Mouse (Mus musculus) embryo, embryonic 9.5 days (tissue): ENCODE measurements at regions not wholly inside any gene's neighbourhood (a gene's known extent, or its start where the extent isn't known, plus 50 kb on each side); places are given as distances from the start of the nearest gene placed in this dataset.

Source experiments
- DNase-seq: peaks from one replicate; pipeline ENCODE4 v3.0.0-alpha.2; 2017; ENCODE audit errors: extremely low spot score

GRCm38 (mm10) chr8:35302856-35303255, 462.7 kb upstream of the Gm19410 start:
- no peak for DNase-seq

DNA sequence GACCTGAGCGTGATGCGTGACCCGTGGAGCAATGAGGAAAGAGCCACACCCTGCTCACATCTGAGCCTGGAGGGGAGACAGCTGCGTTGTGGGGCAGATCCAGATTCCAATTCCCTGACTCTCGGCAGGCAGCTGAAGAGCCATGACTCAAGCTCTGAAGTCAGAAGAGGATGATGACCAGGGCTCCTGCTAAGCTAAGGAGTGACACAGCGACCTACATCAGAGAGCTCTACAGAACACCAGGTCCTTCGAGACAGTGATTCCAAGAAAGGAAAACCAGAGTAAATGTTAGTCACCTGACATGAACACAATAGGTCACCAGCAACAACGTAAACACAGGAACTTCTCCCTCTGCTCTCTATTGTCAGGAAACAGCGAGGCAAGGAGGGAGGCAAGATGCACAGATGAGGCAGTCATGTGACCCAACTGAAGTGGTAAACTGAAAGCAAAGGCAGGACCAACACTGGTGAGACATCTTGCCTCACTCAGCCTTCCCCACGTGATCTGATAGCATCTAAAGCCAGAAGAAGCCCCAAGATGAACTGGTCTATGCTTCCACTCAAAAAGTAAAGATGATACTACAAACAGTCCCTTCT, 444.2 kb upstream of the Gm19410 start:
- DNase-seq = no peak

- peak; percentile 2 for DNase-seq
Observed at GRCm38 (mm10) chr8:35323180-35323975, 442.2 kb upstream of the Gm19410 start.
